Mouse (Mus musculus): ENCODE results near the gene Hdac7. TPM values are rescaled to one million over a fixed set of nuclear protein-coding genes. Genes with fewer than 3 reads are reported as not detected.

Gene Hdac7
- 17.9 and 19.4 TPM in 2 replicates for polyA plus RNA-seq (2014; fragmentation: Nextera tagmentation; extraction: Ambion mirVana)

- ATAC-seq (ENCODE audit: low FRiP score) = no peak
- Histone ChIP-seq H3K9me3 (ENCODE audit: control insufficient read depth, low read length) (no peaks in the 10 kb centered on the region), H3K27ac (ENCODE audit: low read depth, low read length) (no peak within 1 kb of the TSS), H3K4me1 (replicated peaks; ENCODE audit: control insufficient read depth, insufficient read depth, low read length) (no peaks in the 10 kb centered on the region), H3K4me2 (replicated peaks; ENCODE audit: low read depth, low read length) (no peak within 1 kb of the TSS), H3K27me3 (ENCODE audit: control insufficient read depth, insufficient read depth, low read length) (no peaks in the 10 kb centered on the region), H3K36me3 (ENCODE audit: control insufficient read depth, insufficient read depth, low read length) (no peaks in the 10 kb centered on the region), H3K9ac (ENCODE audit: low read depth, low read length) (no peak within 1 kb of the TSS), H3K4me3 (ENCODE audit: low read depth, low read length) (no peak within 1 kb of the TSS)
- WGBS = 72% methylated on average over 19 of the region's 19 CpGs
- no peak for DNase-seq (ENCODE audit: low spot score)
Measured at GRCm38 (mm10) chr15:97844037-97845034, at the start of gene Hdac7. Hdac7 (minus strand) TSS chr15:97844502.

DNA sequence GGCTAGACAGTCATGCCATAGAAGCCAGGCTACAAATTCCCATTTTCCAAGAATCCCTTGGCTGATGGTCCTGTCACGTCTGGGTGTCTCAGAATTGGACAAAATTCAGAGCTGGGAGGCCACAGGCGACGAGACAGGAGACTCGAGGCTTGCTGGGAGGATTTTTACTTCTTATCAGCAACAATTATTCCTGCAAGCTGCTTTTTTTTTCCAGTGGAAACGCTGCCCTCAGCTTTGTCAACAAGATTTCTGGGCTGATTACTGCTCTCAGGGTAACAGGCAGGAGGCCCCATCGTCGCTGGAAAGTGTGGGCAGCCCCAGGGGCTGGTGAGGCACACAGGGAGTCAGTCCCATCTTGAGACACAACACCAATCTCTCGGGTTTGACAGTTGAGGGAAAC is 48.2 kb upstream of the Hdac7 start:
- Histone ChIP-seq H3K36me3 (ENCODE audit: control insufficient read depth, insufficient read depth, low read length) (no peaks in the 10 kb centered on the region), H3K27me3 (ENCODE audit: control insufficient read depth, insufficient read depth, low read length) (no peaks in the 10 kb centered on the region), H3K4me3 (ENCODE audit: low read depth, low read length) (no peak overlapping the region), H3K4me2 (replicated peaks; ENCODE audit: low read depth, low read length) (no peak overlapping the region), H3K9ac (ENCODE audit: low read depth, low read length) (no peak overlapping the region), H3K4me1 (replicated peaks; ENCODE audit: control insufficient read depth, insufficient read depth, low read length) (no peaks in the 10 kb centered on the region), H3K9me3 (ENCODE audit: control insufficient read depth, low read length) (no peaks in the 10 kb centered on the region), H3K27ac (ENCODE audit: low read depth, low read length) (no peak overlapping the region)
- ATAC-seq (ENCODE audit: low FRiP score) (no peak), DNase-seq (ENCODE audit: low spot score) (no peak)
- 73% methylated on average over 8 of the region's 8 CpGs for WGBS

DNA sequence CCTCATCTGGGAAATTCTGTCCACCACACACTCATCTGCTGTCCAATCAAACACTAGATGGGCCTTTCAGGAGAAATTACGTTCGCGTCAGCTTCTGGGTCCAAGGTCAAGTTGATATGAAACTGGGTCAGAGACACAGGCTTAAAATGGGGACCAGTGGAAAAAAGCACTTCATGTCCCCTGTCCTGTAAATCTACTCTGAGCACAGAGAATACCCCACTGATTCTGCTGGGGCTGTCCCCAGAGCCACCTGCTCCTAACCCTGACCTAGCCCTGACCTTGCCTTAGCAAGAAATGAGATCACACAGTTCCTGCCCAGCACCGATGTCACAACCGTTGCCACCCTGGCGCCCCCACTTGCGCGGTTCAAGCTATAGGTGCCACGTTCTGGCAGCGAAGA is 46.1 kb upstream of the Hdac7 start:
- no peak overlapping the region for H3K27ac ChIP-seq (ENCODE audit: low read depth, low read length)
- H3K9me3 ChIP-seq (ENCODE audit: control insufficient read depth, low read length) = no peaks in the 10 kb centered on the region
- no peak overlapping the region for H3K4me3 ChIP-seq (ENCODE audit: low read depth, low read length)
- H3K4me1 ChIP-seq (replicated peaks; ENCODE audit: control insufficient read depth, insufficient read depth, low read length) = no peaks in the 10 kb centered on the region
- DNase-seq (ENCODE audit: low spot score) (no peak), ATAC-seq (ENCODE audit: low FRiP score) (no peak)
- H3K4me2 ChIP-seq (replicated peaks; ENCODE audit: low read depth, low read length) = no peak overlapping the region
- H3K36me3 ChIP-seq (ENCODE audit: control insufficient read depth, insufficient read depth, low read length) = no peaks in the 10 kb centered on the region
- WGBS = 88% methylated on average over 10 of the region's 10 CpGs
- H3K9ac ChIP-seq (ENCODE audit: low read depth, low read length) = no peak overlapping the region
- no peaks in the 10 kb centered on the region for H3K27me3 ChIP-seq (ENCODE audit: control insufficient read depth, insufficient read depth, low read length)

DNA sequence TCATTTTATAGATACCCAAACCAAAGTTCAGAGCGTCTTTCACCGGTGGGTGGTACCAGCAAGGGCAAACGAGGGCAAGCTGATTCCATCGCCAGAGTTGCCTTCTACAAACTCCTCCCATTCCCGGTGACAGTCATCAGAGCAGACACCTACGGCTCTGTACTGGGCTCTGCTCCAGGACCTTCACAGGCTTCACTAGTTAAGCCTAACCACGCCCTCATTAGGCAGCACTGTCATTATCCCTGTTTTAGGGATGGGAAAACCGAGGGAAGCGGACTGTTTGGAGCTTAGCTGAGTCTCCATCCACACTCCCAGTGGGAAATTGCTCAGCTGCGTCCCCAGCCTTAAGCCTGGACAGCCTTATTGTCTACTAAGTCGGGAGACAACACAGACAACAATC is 45.7 kb upstream of the Hdac7 start:
- ATAC-seq (ENCODE audit: low FRiP score) (no peak), DNase-seq (ENCODE audit: low spot score) (no peak)
- no peak overlapping the region for H3K4me3 ChIP-seq (ENCODE audit: low read depth, low read length)
- H3K4me1 ChIP-seq (replicated peaks; ENCODE audit: control insufficient read depth, insufficient read depth, low read length) = no peaks in the 10 kb centered on the region
- H3K27ac ChIP-seq (ENCODE audit: low read depth, low read length) = no peak overlapping the region
- no peaks in the 10 kb centered on the region for H3K9me3 ChIP-seq (ENCODE audit: control insufficient read depth, low read length)
- WGBS = 76% methylated on average over 11 of the region's 11 CpGs
- no peaks in the 10 kb centered on the region for H3K36me3 ChIP-seq (ENCODE audit: control insufficient read depth, insufficient read depth, low read length)
- H3K27me3 ChIP-seq (ENCODE audit: control insufficient read depth, insufficient read depth, low read length) = no peaks in the 10 kb centered on the region
- no peak overlapping the region for H3K9ac ChIP-seq (ENCODE audit: low read depth, low read length)
- no peak overlapping the region for H3K4me2 ChIP-seq (replicated peaks; ENCODE audit: low read depth, low read length)

- DNase-seq (ENCODE audit: low spot score) = no peak
- no peaks in the 10 kb centered on the region for H3K4me1 ChIP-seq (replicated peaks; ENCODE audit: control insufficient read depth, insufficient read depth, low read length)
Measured at GRCm38 (mm10) chr15:97887541-97888016, 43.3 kb upstream of the Hdac7 start.

DNA sequence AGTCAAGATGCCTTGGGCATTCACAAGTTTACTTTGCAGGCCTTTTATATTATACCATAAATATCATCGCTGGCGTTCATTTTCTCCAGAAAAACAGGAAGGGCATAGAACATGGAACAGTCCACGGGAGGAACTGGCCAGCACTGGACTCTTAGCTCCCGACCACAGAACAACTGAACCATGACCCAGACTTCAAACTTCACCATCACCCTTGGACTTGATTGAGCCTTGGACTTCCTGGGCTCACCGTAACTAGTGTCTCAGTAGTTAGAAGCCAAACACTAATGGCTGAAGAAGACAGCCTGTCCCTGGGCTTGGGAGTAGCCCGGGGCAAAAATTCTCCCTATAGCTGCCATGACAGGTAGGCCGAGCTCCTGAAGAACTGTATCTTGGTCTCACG is 37.1 kb upstream of the Hdac7 start:
- 93% methylated on average over 8 of the region's 8 CpGs for WGBS
- H3K36me3 ChIP-seq (ENCODE audit: control insufficient read depth, insufficient read depth, low read length) = no peaks in the 10 kb centered on the region
- no peak overlapping the region for H3K4me2 ChIP-seq (replicated peaks; ENCODE audit: low read depth, low read length)
- DNase-seq (ENCODE audit: low spot score) = no peak
- H3K9ac ChIP-seq (ENCODE audit: low read depth, low read length) = no peak overlapping the region
- ATAC-seq (ENCODE audit: low FRiP score) = no peak
- no peak overlapping the region for H3K4me3 ChIP-seq (ENCODE audit: low read depth, low read length)
- H3K9me3 ChIP-seq (ENCODE audit: control insufficient read depth, low read length) = no peaks in the 10 kb centered on the region
- no peak overlapping the region for H3K27ac ChIP-seq (ENCODE audit: low read depth, low read length)
- H3K4me1 ChIP-seq (replicated peaks; ENCODE audit: control insufficient read depth, insufficient read depth, low read length) = no peaks in the 10 kb centered on the region
- no peaks in the 10 kb centered on the region for H3K27me3 ChIP-seq (ENCODE audit: control insufficient read depth, insufficient read depth, low read length)

More at GRCm38 (mm10) chr15:97887541-97888016, 43.3 kb upstream of the Hdac7 start:
- ATAC-seq (ENCODE audit: low FRiP score) = no peak
- H3K9ac ChIP-seq (ENCODE audit: low read depth, low read length) = no peak overlapping the region
- H3K4me2 ChIP-seq (replicated peaks; ENCODE audit: low read depth, low read length) = no peak overlapping the region
- no peak overlapping the region for H3K27ac ChIP-seq (ENCODE audit: low read depth, low read length)
- WGBS = 83% methylated on average over 10 of the region's 10 CpGs
- no peak overlapping the region for H3K4me3 ChIP-seq (ENCODE audit: low read depth, low read length)
- no peaks in the 10 kb centered on the region for H3K27me3 ChIP-seq (ENCODE audit: control insufficient read depth, insufficient read depth, low read length)
- no peaks in the 10 kb centered on the region for H3K36me3 ChIP-seq (ENCODE audit: control insufficient read depth, insufficient read depth, low read length)
- no peaks in the 10 kb centered on the region for H3K9me3 ChIP-seq (ENCODE audit: control insufficient read depth, low read length)

DNA sequence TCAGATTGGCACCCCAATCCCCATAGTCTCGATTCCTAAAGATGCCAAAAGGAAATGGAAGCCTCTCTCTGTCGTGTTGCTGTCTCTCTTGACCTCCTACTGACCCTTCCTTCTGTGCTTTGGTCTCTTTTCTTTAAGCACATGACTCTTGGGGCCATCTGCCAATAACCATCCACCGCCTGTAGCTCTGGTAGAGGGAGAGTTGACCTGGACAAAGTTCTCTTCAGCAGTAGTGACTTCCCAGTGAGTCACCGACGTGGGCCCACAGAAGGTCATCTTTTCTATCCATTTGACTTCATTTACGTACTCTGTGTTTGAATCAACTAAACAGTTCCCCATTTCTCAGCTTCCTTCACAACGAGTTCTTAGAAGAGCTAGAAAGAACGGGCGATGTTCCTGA is 36.1 kb upstream of the Hdac7 start:
- DNase-seq (ENCODE audit: low spot score) = no peak
- ATAC-seq (ENCODE audit: low FRiP score) = no peak
- H3K9me3 ChIP-seq (ENCODE audit: control insufficient read depth, low read length) = no peaks in the 10 kb centered on the region
- no peaks in the 10 kb centered on the region for H3K4me1 ChIP-seq (replicated peaks; ENCODE audit: control insufficient read depth, insufficient read depth, low read length)
- no peak overlapping the region for H3K9ac ChIP-seq (ENCODE audit: low read depth, low read length)
- no peaks in the 10 kb centered on the region for H3K27me3 ChIP-seq (ENCODE audit: control insufficient read depth, insufficient read depth, low read length)
- H3K4me3 ChIP-seq (ENCODE audit: low read depth, low read length) = no peak overlapping the region
- WGBS = 81% methylated on average over 9 of the region's 9 CpGs
- no peak overlapping the region for H3K27ac ChIP-seq (ENCODE audit: low read depth, low read length)
- no peak overlapping the region for H3K4me2 ChIP-seq (replicated peaks; ENCODE audit: low read depth, low read length)
- H3K36me3 ChIP-seq (ENCODE audit: control insufficient read depth, insufficient read depth, low read length) = no peaks in the 10 kb centered on the region

GRCm38 (mm10) chr15:97878696-97879328 is 34.5 kb upstream of the Hdac7 start:
- H3K4me3 ChIP-seq (ENCODE audit: low read depth, low read length) = no peak overlapping the region
- DNase-seq (ENCODE audit: low spot score) = no peak
- no peaks in the 10 kb centered on the region for H3K9me3 ChIP-seq (ENCODE audit: control insufficient read depth, low read length)
- no peak overlapping the region for H3K27ac ChIP-seq (ENCODE audit: low read depth, low read length)
- no peak for ATAC-seq (ENCODE audit: low FRiP score)
- no peaks in the 10 kb centered on the region for H3K36me3 ChIP-seq (ENCODE audit: control insufficient read depth, insufficient read depth, low read length)
- no peak overlapping the region for H3K4me2 ChIP-seq (replicated peaks; ENCODE audit: low read depth, low read length)
- no peaks in the 10 kb centered on the region for H3K27me3 ChIP-seq (ENCODE audit: control insufficient read depth, insufficient read depth, low read length)
- H3K9ac ChIP-seq (ENCODE audit: low read depth, low read length) = no peak overlapping the region
- no peaks in the 10 kb centered on the region for H3K4me1 ChIP-seq (replicated peaks; ENCODE audit: control insufficient read depth, insufficient read depth, low read length)
- 77% methylated on average over 7 of the region's 7 CpGs for WGBS
